Mouse (Mus musculus) forebrain, embryonic 12.5 days (tissue): ENCODE measurements around the gene Gm7030. TPM values are rescaled to one million over a fixed set of nuclear protein-coding genes. Genes with fewer than 3 reads are reported as not detected.
"Not testable (repeated sequence)": the region's sequence is repeated elsewhere in the genome, so short reads cannot be mapped to it uniquely, and the experiment has no call there.

Experiments used
- ATAC-seq: fragments of 200-750 bp; cut with Nextera tagmentation; 2 replicates; pipeline ENCODE4 v1.8.0; 2017; ENCODE audit warnings: moderate TSS enrichment; ENCODE audit not compliant: low FRiP score
- H3K27ac ChIP-seq: fragments of 300-500 bp; sonication (generic); 2 replicates; pipeline ENCODE4 v1.5.1; 2016; ENCODE audit warnings: mild to moderate bottlenecking
- H3K27me3 ChIP-seq: fragments of 300-500 bp; sonication (generic); 2 replicates; pipeline ENCODE4 v1.6.1; 2016; ENCODE audit warnings: mild to moderate bottlenecking
- H3K36me3 ChIP-seq: fragments of 300-500 bp; sonication (generic); replicated peaks from 2 replicates; pipeline ENCODE4 v1.6.1; 2016; ENCODE audit warnings: mild to moderate bottlenecking
- H3K4me1 ChIP-seq: fragments of 300-500 bp; sonication (generic); 2 replicates; pipeline ENCODE4 v1.6.1; 2016
- H3K4me2 ChIP-seq: fragments of 300-500 bp; sonication (generic); 2 replicates; pipeline ENCODE4 v1.6.1; 2016; ENCODE audit warnings: mild to moderate bottlenecking, moderate library complexity
- H3K4me3 ChIP-seq: fragments of 300-500 bp; sonication (generic); replicated peaks from 2 replicates; pipeline ENCODE4 v1.5.1; 2016; ENCODE audit warnings: mild to moderate bottlenecking
- H3K9ac ChIP-seq: fragments of 300-500 bp; sonication (generic); 2 replicates; pipeline ENCODE4 v1.6.1; 2016; ENCODE audit warnings: mild to moderate bottlenecking
- H3K9me3 ChIP-seq: fragments of 300-500 bp; sonication (generic); 2 replicates; pipeline ENCODE4 v1.6.1; 2016
- WGBS: fragments of 180-500 bp; shearing (Covaris S2); methylation state at CpG from one replicate; pipeline ENCODE4 v1.1.7; 2016; 5-methylcytosine and 5-hydroxymethylcytosine counted together
- polyA plus RNA-seq: library from polyadenylated mRNA; unstranded; fragments of >200 nt; fragmentation: Nextera tagmentation; extraction: Ambion mirVana; gene quantifications from 2 replicates; pipeline ENCODE4 v1.2.1, GENCODE M21; 2016

Gm7030 gene
- polyA plus RNA-seq, 1 experiment from 2014 or later = not detected

DNA sequence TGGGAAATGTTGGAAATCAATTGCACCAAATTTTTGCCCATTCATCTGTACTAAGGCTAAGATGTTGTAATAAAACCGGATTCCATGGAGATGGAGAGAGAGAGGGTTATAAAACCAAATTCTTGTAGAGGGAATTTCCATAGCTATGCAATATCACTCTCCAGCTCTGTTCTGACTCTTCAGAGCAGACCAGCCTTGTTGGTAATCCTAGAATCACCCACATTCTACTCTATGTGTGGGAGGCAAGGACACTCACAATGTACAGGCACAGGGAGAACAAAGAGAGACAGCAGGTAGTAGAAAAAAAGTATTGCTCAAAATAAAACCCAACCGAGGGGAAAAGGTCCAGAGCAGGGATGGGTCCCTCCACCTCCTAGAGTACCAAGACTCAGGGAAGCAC lies 37.3 kb downstream of the Gm7030 start:
- not testable (repeated sequence) for H3K4me1 ChIP-seq, H3K9ac ChIP-seq, H3K4me3 ChIP-seq, H3K27ac ChIP-seq, H3K9me3 ChIP-seq, H3K4me2 ChIP-seq, H3K27me3 ChIP-seq, ATAC-seq, H3K36me3 ChIP-seq
- WGBS = no CpG with 5 or more reads among the region's 2 CpGs

DNA sequence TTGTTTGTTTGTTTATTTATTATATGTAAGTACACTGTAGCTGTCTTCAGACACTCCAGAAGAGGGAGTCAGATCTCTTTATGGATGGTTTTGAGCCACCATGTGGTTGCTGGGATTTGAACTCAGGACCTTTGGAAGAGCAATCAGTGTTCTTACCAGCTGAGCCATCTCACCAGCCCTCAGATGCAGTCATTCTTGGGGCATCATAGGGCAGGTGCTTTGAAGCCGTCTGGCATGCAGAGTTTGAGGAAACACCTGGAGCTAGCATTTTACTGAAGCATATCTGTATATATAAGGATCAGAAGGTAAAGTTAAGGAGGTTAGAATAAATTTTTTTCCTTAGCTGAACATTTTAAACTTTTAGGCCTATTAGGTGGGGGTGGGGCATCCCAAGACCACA lies 43.2 kb downstream of the Gm7030 start:
- not testable (repeated sequence) for H3K4me2 ChIP-seq, H3K27ac ChIP-seq, H3K9me3 ChIP-seq, H3K4me1 ChIP-seq, H3K4me3 ChIP-seq, ATAC-seq, H3K36me3 ChIP-seq, H3K9ac ChIP-seq
- H3K27me3 ChIP-seq = peaks cover 27% of the 10 kb centered on the region
- WGBS = 85% methylated on average over 1 of the region's 1 CpGs

DNA sequence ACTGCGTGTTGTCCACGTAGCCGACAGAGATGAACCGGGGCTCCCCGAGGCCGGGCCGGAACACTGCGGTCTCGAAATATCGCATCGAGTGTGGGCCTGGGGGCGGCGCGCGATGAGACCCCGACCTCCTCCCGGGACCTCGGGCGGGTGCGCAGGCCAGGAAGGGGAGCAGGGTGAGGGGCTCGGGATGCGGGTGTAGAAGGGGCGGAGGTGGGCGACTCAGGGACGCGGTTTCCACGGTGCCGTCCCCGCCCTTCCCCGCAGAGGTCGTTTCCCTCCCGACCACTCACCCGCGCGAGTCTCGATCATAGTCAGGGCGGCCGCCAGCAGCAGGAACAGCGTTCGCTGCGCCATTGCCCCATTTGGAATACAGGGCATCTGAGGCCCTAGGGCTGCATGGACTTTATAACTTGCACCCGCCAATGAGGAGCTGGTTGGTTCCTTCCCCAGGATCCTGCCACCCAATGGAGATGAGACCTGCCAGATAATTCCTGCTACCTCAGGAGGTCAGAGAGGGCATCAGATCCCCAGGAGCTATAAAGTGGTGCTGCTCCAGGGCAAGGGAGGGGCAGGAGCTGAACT lies 45.3 kb downstream of the Gm7030 start:
- peak overlapping the region; percentile 91 for H3K4me2 ChIP-seq
- H3K4me3 ChIP-seq = peak overlapping the region; percentile 53
- H3K4me1 ChIP-seq = peaks cover 7% of the 10 kb centered on the region
- no peak overlapping the region for H3K27ac ChIP-seq
- 1% methylated on average over 42 of the region's 42 CpGs for WGBS
- peaks cover 27% of the 10 kb centered on the region for H3K27me3 ChIP-seq
- ATAC-seq = peak; percentile 60; the same call in 1 of the 2 replicates
- H3K36me3 ChIP-seq = no peaks in the 10 kb centered on the region
- peak overlapping the region; percentile 67 for H3K9ac ChIP-seq
- H3K9me3 ChIP-seq = no peaks in the 10 kb centered on the region

DNA sequence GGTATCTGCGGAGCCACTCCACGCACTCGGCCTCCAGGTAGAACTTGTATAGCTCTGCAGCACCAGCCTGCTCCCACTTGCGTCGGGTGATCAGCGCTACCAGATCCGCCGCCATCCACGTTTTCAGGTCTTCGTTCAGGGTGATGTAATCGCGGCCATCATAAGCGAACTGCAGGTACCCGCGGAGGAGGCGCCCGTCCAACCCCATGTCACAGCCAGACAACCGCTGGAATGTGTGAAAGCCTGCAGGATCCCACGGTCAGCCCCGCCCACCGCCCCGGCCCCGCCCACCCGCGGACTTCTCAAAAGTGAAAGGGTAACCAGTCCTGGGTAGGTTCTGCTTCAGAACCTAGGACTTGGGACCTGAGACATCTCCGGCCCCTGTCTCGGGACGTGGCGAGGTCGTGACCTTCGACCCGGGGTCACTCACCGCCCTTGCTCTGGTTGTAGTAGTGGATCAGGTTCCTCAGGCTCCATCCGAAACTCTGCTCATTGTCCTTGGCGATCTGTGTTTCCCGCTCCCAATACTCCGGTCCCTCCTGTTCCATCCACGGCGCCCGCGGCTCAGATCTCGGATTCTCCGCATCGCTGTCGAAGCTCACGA lies 45.9 kb downstream of the Gm7030 start:
- WGBS = under 1% methylated on average over 46 of the region's 46 CpGs
- Histone ChIP-seq H3K27ac (no peak overlapping the region), H3K4me2 (peak overlapping the region; percentile 91), H3K9me3 (no peaks in the 10 kb centered on the region), H3K4me3 (peak overlapping the region; percentile 53), H3K36me3 (no peaks in the 10 kb centered on the region), H3K9ac (peak overlapping the region; percentile 67), H3K27me3 (peaks cover 27% of the 10 kb centered on the region), H3K4me1 (peaks cover 7% of the 10 kb centered on the region)
- peak; percentile 80 for ATAC-seq

DNA sequence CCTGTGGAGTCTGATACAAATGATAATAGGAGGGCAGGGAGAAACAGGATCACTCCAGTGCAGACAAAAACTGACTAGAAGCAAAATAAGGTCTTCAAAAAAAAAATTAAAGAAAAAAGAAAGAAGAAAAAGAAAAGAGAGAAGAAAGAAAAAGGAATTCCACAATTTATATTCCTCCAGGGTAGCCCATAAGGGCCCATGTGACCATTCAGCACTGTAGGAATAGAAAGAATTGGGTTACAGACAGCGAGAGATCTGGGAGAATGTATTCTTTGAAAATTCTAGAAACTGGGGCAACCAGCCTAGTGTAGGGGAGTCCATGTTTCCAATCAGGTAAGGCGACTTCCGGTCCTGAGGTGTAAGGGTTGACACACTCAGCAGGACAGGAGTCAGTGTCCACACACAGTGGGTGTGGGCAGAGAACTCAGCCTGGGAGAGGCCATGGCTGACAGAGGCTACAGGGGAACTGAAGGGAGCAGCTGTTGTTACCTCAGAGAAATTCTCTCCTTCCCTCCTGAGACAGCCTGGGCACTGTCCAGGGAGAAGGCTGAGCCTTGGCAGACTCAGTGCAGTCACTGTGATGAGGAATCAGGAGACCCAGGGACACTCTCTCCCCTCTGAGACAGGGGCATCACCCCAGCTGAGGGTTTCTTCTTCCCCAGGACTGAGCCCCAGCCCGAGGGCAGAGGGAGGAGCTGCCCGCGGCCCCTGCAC lies 46.5 kb downstream of the Gm7030 start:
- ATAC-seq, H3K9me3 ChIP-seq, H3K27ac ChIP-seq, H3K4me1 ChIP-seq, H3K36me3 ChIP-seq: not testable (repeated sequence)
- H3K9ac ChIP-seq = 0 out of 2 replicates have a peak overlapping the region, but pooled peaks have one; percentile 67
- H3K4me3 ChIP-seq = peak overlapping the region; percentile 53
- H3K27me3 ChIP-seq = peaks cover 27% of the 10 kb centered on the region
- WGBS = 25% methylated on average over 6 of the region's 6 CpGs
- peak overlapping the region; percentile 91 for H3K4me2 ChIP-seq

DNA sequence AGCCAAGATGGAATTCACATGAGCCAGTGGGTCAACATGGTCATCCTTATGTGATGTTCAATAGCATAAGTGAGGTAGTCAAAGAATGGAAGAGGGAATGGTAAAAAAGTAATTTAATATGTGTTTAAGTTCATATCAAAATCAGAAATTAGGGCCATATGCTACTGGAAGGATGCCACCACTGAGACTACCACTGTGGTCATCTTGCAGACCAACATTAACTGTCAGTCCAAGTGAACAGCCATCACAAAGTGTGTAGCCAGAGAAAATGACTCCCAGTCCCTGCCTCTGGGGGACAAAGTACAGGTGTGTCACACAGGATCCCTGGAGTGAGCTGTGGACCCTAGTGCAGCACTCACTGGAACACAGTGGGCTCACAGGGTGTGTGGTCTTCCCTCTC lies 47.3 kb downstream of the Gm7030 start:
- peaks cover 27% of the 10 kb centered on the region for H3K27me3 ChIP-seq
- H3K4me3 ChIP-seq, ATAC-seq, H3K27ac ChIP-seq, H3K9me3 ChIP-seq, H3K4me1 ChIP-seq, H3K9ac ChIP-seq, H3K4me2 ChIP-seq, H3K36me3 ChIP-seq: not testable (repeated sequence)

DNA sequence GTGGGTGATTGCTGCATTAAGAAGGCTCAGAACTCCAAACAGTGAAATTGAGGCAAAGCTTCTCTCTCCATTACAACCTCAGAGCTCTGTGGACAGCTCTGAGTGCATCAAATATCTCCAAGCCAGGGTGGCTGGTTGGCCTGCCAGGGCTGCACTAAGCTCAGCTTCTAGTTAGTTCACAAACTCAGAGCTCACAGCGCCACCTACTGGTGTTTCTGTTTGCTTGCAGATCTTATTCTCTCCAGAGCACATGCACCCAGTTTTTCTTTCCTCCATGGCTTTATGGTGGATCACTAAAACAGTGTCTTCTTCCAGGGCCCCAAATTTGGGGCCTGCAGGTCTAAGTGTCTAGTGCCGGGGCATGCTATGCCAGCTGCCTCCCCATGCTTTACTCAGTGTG lies 68.4 kb downstream of the Gm7030 start:
- H3K27ac ChIP-seq = no peak overlapping the region
- 27% methylated on average over 2 of the region's 2 CpGs for WGBS
- ATAC-seq = no peak
- no peak overlapping the region for H3K4me2 ChIP-seq
- no peaks in the 10 kb centered on the region for H3K36me3 ChIP-seq
- no peaks in the 10 kb centered on the region for H3K9me3 ChIP-seq
- no peaks in the 10 kb centered on the region for H3K4me1 ChIP-seq
- no peaks in the 10 kb centered on the region for H3K27me3 ChIP-seq
- H3K9ac ChIP-seq = no peak overlapping the region
- no peak overlapping the region for H3K4me3 ChIP-seq

Other genes starting within 250 kb of the Gm7030 start
- gene Dhx16, start 249.6 kb downstream of the Gm7030 start, polyA plus RNA-seq = 48.0 and 54.8 TPM in 2 replicates
- 26.7 and 29.4 TPM in 2 replicates for gene 2310061I04Rik, start 232.0 kb downstream of the Gm7030 start, polyA plus RNA-seq
- 277 and 280 TPM in 2 replicates for gene Atat1, start 219.3 kb downstream of the Gm7030 start, polyA plus RNA-seq
- 56.2 and 56.6 TPM in 2 replicates for gene Mrps18b, start 213.0 kb downstream of the Gm7030 start, polyA plus RNA-seq
- 65.4 and 70.4 TPM in 2 replicates for gene Ppp1r10, start 213.0 kb downstream of the Gm7030 start, polyA plus RNA-seq
- 117 and 118 TPM in 2 replicates for gene Abcf1, start 159.7 kb downstream of the Gm7030 start, polyA plus RNA-seq
- 57.9 and 58.4 TPM in 2 replicates for gene Gnl1, start 149.6 kb downstream of the Gm7030 start, polyA plus RNA-seq
- 52.1 and 56.8 TPM in 2 replicates for gene Prr3, start 149.2 kb downstream of the Gm7030 start, polyA plus RNA-seq
- 4.6 and 5.3 TPM in 2 replicates for gene H2-T24, start 108.9 kb downstream of the Gm7030 start, polyA plus RNA-seq
- gene H2-T23, start 96.6 kb downstream of the Gm7030 start, polyA plus RNA-seq = 4.8 and 5.5 TPM in 2 replicates
- 5.2 and 5.4 TPM in 2 replicates for gene H2-T22, start 86.7 kb downstream of the Gm7030 start, polyA plus RNA-seq
- gene Gm6034, start 86.5 kb downstream of the Gm7030 start, polyA plus RNA-seq = not detected in 2 replicates
- gene Gm11127, start 71.1 kb downstream of the Gm7030 start, polyA plus RNA-seq = not detected in 2 replicates
- gene Gm19684, start 7.7 kb downstream of the Gm7030 start, polyA plus RNA-seq = not detected in 2 replicates
- gene Gm8909, start 39.1 kb upstream of the Gm7030 start, polyA plus RNA-seq = not detected in 2 replicates
- not detected in 2 replicates for gene H2-T3, start 60.9 kb upstream of the Gm7030 start, polyA plus RNA-seq
- gene Rpp21, start 128.6 kb upstream of the Gm7030 start, polyA plus RNA-seq = 75.8 and 84.7 TPM in 2 replicates
- gene Trim39, start 142.8 kb upstream of the Gm7030 start, polyA plus RNA-seq = 22.2 and 23.3 TPM in 2 replicates
- gene H2-M10.2, start 157.1 kb upstream of the Gm7030 start, polyA plus RNA-seq = 0.18 TPM in 1 of 2 replicates, not detected in the other
- not detected in 2 replicates for gene H2-M10.1, start 196.7 kb upstream of the Gm7030 start, polyA plus RNA-seq
- not detected in 2 replicates for gene H2-M10.3, start 239.0 kb upstream of the Gm7030 start, polyA plus RNA-seq